Mouse (Mus musculus) telencephalon, adult 2 months (tissue): ENCODE measurements around the gene Ly6g6d.

Source experiments
- DNase-seq: peaks from one replicate; pipeline ENCODE4 v3.0.0-alpha.2; 2011; ENCODE audit warnings: low read depth, low spot score

The Ly6g6d gene

DNA sequence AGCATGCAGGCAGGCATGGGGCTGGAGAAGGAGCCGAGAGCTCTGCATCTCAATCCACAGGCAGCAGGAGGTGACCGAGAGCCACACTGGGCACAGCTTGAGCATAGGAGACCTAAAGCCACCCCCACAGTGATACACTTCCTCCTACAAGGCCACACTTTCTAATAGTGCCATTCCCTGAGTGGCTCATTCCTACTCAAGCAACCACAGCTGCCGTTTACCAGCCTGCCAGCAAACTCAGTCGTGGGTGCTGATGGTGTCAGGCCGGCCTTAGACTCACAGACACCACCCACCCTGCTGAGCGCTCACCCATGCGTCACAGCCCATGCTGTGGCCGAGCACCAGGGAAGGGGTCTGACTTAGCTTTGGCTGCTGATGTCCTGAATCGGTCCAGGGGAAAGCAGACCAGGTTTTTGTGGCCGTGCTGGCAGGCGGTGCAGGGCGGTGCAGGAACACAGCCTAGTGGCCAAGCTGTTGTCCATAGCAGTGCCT is 19.3 kb upstream of the Ly6g6d start:
- DNase-seq = peak; percentile 55

DNA sequence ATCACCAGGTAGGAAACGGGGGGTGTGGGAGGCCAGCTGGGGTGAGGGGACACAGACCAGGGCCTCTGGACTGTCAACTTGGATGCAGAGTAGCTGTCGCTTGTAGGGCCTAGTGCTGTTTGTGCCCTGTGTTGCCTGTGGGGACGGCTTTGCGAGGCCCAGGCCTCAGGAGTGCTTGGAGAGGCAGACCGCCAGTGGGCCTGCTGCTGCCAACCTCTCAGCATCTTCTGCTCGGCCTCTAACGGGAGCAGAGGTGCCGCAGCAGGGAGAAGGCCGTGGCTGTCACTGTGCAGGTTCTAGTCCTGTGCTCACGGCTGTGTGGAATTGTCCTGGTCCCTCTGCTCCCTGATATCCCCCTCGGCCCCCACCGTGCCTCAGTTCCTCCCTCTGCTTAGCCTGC is 18.7 kb upstream of the Ly6g6d start:
- DNase-seq = no peak

GRCm38 (mm10) chr17:35094475-35095365 is 16.9 kb upstream of the Ly6g6d start:
- DNase-seq = no peak

- no peak for DNase-seq
Measured at GRCm38 (mm10) chr17:35092403-35093198, 14.7 kb upstream of the Ly6g6d start.

GRCm38 (mm10) chr17:35090166-35090932 is 12.5 kb upstream of the Ly6g6d start:
- no peak for DNase-seq

DNA sequence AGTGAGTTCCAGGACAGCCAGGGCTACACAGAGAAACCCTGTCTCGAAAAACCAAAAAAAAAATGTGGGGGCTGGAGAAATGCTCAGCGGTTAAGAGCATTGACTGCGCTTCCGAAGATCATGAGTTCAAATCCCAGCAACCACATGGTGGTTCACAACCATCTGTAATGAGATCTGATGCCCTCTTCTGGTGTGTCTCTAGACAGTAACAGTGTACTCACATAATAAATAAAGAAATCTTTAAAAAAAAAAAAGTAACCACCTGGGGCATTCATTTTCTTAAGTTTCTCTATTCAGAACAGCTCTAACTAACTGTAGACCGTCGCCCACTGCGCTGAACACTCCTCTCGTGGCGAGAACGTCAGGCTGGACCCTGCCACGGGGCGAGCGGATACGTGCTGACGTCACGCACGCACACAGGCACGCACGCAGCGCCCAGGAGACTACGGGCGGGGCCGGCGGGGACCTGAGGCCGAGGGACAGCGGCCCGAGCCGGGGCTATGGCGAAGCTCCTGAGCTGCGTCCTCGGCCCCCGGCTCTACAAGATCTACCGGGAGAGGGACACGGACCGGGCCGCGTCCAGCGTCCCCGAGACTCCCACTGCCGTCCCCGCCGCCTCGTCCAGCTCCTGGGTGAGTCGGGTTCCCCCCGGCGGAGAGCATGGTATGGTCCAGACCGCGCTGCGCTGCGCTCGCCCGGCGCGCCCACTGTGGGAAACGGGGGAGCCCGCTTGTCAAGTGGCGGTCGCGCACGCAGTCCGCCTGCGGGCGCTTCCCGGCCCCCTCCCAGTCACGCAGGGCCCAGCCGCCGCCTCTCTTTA is 11.2 kb upstream of the Ly6g6d start, which contains the start of gene Abhd16a:
Gene Abhd16a (plus strand): TSS at position 439 of the 820 bp plus-strand sequence.
- DNase-seq = peak; percentile 85

DNA sequence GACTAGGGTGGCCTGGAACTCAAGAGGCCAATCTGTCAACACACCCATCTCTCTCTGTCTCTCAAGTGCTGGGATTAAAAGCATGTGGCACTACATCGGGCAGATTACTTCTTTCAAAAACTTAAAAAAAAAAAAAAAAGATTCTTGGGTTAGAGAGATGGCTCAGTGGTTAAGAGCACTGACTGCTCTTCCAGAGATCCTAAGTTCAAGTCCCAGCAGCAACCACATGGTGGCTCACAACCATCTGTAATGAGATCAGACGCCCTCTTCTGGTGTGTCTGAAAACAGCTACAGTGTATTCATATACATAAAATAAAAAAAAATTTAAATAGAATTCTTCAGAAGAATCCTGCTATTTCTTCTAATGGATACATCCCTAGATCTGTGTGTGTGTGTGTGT is 10.3 kb upstream of the Ly6g6d start:
- DNase-seq = no peak

GRCm38 (mm10) chr17:35085208-35085865 is 7.5 kb upstream of the Ly6g6d start, which contains the start of gene Ly6g6f:
Gene Ly6g6f (minus strand): TSS chr17:35085610.
- DNase-seq = no peak

DNA sequence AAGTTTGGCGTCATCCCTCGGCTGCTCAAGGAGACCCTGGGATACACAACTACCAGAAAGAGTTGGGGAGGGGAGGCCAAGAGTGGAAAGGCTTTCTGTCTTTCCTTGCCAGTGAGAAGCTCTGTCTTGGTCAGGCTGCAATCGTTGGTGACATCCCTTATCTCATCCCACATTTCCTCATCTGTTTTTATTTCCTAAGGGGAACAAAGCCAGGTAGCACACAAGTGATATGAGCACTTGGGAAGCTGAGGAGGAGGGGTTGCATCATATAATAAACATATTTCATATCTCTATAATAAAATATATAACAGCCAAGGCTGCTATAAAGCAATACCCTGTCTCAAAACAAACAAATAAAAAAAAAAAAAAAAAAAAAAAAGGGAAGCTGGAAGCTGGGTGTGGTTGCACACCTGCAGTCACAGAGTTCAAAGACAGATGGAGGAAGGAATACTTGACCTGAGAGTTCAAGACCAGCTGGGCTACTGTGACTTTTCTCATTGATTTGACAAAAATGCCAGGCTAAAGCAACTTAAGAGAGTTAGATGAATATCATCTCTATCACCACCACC is 6.1 kb upstream of the Ly6g6d start:
- no peak for DNase-seq

- no peak for DNase-seq
Measured at GRCm38 (mm10) chr17:35082841-35083576, 5.1 kb upstream of the Ly6g6d start.

DNA sequence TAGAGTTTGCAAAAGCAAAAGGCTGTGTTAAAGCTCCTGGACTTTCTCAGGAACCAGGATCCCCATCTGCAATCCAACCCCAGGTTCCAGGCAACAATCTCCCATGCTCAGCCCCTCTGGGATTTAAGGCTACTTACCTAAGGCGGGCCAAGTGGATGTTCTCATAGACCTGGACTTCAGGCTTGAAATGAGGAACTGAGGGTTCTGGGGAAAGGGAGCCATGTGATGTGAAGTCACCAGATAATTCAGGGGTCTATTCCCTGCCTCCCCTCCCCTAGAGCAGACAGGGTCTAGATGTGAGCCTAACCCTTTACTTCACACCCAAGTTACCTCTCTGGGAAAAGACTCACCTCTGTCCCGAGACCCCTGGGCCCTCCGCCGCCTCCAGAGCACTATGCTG is 2.8 kb upstream of the Ly6g6d start:
- no peak for DNase-seq

DNA sequence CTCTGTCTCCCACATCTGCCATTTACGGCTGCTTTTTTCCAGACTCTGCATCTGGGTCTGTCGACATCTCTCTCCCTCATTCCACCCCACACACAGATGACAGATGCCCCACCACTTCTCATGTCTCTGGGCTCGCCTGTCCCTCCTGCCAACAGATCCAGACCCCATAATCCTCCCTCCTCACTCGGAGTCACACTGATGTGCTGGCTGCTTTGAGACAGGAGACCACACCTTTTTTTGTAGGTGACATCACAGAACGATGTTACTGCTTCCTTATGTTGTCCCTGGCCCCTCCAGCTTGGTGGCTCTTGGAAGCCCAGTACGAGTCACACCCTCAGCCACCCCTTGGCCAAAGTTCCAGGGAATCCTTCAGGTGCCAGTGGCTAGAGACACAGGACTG is 2.4 kb upstream of the Ly6g6d start:
- DNase-seq = no peak

DNA sequence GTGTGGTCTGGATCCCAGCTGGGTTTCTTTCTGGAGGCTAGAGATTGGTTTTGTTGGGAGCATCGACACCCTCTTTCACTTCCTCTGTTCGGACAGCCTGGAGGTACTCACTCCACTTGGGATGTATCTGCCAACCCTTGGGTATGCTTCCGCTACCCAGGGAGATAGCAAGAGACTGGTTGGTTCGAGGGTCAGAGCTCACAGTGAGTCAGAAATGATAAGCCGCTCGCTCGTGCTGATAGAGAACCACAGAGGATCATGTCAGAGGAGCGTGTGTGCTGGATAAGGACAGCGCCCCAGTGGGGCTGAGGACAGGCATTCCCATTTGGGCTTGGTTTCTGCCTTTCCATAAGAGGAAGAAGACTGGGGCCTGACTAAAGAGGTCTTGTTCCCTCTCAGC is 1.9 kb upstream of the Ly6g6d start:
- no peak for DNase-seq

DNA sequence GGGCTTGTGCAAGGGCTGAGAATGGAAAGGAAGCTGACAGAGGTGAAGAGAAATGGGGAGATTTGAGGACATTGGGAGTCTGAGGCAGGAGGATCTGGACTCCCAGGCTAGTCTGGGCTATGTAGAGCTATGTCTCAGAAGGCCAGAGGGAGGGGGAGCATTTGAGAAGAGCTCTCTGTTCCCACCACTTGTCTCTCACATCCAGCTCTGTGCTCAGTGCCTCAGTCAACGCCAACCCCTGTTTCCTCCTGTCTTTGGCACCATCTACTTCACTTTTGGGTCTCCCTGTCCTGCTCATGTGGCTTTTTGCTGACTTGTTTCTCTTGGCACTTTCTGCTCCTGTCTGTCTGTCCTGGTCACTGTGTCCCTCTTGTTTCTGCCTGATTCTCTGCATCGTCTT is 580 bp downstream of the Ly6g6d start:
- DNase-seq = no peak

GRCm38 (mm10) chr17:35076507-35077176 is 1.2 kb downstream of the Ly6g6d start, which contains the start of gene Ly6g6e:
Gene Ly6g6e (plus strand): TSS chr17:35076902.
- DNase-seq = no peak

- no peak for DNase-seq
Measured at GRCm38 (mm10) chr17:35074097-35074496, 3.8 kb downstream of the Ly6g6d start.

DNA sequence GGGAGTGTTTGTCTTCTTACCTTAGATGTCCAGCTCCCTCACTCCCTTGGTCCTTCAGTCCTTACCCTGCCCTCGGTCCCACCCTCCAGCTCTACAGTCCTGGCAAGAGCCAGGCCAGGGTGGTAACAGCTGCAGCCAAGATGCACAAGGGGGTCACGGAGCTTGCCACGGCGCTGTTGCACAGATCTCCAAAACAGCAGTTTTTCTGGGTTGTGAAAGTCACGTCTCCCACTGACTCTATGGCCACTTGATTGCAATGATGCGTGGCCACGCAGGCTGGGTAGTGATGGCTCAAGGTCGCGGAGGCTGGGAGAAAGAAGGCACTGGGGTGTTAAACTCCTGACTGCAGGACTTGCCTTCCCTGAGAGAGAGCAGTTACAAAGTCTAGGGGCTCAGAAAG is 6.4 kb downstream of the Ly6g6d start:
- DNase-seq = no peak

DNA sequence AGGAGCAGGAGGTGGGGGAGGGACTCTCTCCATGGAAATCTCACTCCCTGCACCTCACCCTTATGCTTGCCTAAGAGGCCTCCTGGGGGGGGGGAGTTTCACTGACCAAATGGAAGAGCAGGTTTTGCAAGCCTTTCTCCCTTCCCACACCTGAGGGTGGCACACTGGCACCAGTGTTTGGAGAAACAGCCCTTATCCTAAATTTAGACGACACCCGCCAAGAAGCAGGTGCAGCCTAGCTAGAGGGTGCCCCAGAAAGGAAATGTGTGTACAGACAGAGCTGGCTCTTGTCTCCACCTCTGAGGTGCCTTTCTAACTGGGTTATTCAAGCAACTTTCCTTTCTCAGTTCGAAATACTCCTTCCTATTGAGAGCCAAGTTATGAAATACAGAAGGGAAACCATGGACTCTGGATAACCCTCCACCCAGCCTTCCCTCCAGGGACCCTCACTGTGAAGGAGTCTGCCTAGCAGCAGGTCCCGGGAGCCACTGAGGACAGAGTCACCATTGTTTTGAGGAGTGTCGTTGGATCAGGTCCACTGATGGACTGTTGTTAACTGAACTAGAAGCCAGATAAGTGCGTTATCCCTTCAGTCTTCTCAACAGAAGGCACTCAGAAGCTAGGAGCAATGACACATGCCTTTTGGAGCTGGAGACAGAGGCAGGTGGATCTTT is 7.2 kb downstream of the Ly6g6d start:
- DNase-seq = no peak
